Mouse (Mus musculus): ENCODE measurements around the gene Cxcl16.
"Not testable (repeated sequence)": the region's sequence is repeated elsewhere in the genome, so short reads cannot be mapped to it uniquely, and the experiment has no call there.

The Cxcl16 gene

DNA sequence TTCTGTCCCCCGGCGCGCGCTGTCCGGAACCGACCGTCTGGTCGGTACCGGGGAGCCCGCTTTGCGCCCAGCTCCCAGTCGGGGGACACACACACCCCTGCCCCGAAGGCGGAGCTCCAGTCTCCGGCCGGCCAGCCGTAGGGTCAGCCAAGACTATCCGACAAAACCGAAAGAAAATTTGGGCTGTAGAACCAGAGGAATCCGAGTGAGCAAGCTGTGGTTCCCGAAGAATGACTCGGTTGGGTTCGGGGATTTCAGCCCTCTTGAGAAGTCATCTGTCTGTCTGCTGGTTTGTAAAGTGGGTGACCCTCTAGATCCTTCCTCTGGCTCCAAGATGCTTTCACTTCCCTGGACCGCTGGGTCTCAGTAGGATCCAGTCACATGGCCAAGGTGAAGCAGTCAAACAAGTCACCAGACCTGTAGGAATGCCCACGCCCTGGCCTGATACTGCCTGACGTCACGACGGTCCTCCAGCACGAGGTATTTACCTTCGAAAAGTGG is at the start of gene Cxcl16:
Gene Cxcl16, minus strand, starts transcription at position 384 of the 501 bp plus-strand sequence.
- no peak for DNase-seq (ENCODE audit: low read depth, low spot score)

DNA sequence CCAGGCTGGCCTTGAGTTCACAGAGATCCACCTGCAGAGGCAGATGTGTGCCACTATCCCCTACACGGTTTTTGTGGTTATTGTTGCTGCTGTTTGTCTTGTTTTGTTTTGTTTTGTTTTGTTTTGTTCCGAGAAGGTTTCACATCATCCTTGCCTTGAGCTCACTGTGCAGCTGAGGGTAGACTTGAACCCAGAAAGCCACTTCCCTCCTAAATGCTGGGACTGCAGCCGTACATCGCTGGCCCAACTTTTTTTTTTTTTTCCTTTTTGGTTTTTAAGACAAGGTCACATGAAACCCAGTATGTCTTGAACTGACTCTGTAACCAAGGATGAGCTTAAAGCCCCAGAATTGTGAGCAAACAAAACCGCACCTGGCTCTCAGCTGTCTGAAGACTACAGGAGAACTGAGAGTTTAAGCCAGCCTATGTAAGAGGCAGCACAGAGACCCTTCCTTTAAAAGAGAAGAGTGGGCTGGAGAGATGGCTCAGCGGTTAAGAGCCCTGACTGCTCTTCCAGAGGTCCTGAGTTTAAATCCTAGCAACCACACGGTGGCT is 47.3 kb upstream of the Cxcl16 start:
- no peak for DNase-seq (ENCODE audit: low read depth, low spot score)

DNA sequence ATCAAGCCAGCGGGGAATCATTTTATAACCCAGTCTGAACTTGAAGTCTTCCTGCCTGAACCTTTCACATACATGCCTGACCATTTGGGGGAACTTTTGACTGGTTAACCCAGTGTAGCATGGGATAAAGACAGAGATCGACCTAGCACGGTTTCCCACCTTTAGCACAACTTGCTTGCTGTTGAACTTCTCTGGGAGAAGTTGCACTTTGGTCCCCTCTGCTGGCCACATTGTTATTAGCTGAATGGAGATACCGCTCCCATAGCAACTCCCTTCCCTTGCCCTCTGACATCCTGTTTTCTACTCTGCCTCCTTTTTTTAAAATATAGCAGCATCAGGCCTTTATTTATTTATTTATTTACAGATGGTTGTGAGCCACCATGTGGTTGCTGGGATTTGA is 46.6 kb upstream of the Cxcl16 start:
- DNase-seq (ENCODE audit: low read depth, low spot score), result no peak

DNA sequence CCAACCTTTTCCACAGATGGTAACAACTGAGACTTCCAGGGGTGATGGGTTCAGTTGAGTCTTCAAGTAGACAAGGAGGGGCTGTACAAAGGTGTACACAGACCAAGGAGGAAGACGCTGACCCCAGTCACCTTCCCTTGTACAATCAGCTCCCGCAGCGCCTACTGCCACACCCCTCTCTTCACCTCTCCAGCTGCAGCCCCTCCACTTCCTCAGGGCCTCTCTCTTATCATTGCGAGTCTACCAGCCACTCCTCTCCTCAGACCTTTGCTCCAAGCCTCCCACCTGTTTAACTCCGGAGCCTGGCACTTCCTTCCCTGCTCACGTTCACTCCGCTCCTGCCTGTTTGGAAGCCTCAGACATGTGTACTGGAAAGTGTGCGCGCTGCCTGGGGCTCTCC is 45.2 kb upstream of the Cxcl16 start, which contains the start of gene Tm4sf5:
Gene Tm4sf5, plus strand, starts transcription at position 275 of the 400 bp plus-strand sequence.
- DNase-seq (ENCODE audit: low read depth, low spot score), result no peak

DNA sequence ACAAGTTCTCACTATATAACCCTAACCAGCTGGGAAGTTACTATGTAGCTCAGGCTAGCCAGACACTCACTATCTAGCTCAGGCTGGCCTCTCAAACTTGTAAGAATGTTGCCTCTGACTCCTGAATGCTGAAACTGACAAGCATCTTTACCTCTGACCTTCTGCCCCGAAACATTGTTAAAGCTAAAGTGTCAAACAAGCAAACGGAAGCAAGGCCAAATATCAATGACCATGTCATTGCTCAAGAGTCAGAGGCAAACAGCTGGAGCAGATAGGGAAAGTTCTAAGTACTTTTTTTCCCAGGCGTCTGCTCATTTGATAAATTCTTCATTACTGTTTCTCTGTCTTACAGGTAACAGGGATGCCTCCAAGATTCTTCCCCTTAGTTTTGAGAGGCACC is 42.2 kb upstream of the Cxcl16 start:
- no peak for DNase-seq (ENCODE audit: low read depth, low spot score)

DNA sequence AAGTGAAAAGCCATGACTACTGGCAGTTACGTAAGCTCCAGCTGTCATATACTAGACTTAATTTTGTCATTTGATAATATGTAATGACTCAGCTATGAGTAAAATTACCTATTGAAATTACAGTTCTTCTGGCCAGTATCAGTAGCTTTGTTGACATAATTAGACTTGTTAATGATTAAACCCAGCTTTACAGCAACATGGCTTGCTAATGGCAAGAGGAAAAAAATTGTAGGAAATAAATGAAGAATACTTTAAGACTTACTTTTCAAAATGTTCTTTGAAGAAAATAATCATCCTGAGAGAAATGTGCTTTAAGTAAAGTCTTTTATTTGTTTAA is 40.7 kb upstream of the Cxcl16 start:
- DNase-seq (ENCODE audit: low read depth, low spot score), result no peak

DNA sequence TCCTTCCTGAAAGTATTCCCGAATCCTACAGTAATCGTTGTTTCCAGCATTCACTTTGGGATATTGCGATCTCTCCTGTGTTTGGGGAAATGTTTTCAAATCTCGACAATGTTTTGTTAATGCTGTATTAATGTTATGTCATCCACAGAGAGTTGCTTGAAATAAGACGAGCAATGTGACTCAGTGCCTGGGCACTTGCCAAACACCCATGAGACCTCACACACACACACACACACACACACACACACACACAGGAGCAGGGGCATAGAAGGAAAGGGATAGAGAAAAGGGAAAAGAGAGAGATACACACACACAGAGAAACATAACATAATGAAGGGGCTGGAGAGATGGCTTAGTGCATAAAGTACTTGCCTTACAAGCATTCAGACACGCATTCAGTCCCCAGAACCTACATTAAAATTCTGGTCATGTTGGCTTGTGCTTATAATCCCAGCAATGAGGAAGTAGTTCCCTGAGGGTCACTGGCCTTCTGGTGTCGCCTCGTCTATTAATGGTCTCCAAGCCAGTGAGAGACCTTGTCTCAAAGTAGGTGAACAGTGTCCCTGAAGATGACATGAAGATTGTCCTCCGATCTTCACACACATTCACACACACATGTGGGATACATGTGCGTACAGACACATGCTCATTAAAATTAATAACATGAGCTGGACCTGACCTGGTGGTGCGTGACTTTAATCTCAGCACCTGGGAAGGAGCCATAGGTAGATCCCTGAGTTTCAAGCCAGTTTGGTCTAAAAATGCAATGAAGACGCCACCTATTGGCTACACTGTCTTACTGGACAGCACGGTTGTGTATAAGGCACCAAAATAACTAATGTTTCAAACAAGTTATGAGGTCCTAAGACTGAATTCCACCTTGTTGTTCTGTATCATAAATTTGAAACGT is 40.0 kb upstream of the Cxcl16 start:
- DNase-seq (ENCODE audit: low read depth, low spot score), result no peak

DNA sequence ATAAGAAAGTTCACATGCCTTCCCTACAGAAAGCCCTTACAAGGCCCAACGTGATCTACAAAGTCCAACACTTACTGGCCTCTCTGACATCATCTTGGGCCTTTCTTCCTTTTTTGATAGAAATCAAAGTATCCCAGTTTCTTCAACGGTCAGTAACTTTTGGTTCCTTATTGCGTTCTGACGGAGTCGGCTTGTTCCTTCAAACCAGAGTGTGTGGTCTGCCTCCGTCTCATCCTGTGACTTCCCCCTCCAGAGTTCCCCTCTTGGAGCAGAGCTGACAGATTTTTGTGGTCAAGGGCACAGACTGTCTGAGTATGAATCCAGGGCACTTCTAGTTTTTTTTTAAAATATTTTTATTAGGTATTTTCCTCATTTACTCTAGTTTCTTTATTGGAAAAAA is 29.9 kb upstream of the Cxcl16 start:
- DNase-seq (ENCODE audit: low read depth, low spot score), result no peak

DNA sequence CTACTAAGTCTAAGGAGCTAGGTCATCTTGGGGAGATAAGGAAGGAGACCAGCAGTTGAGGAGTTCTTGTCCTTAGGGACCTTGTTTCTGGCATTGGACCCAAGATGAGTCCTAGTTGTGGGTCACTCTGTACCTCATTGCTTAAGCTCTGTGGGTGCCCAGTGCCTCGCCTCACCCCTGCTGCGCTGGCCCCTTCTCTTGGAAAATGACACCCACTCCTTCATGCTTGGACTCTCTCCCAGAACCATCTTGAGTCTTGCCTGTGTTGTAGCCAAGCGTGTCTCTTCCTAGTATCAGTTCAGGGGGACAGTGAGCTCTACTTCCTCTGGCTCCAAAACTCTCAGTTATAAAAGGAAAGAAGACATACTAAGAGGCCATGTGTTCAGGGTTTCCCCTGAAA is 29.4 kb upstream of the Cxcl16 start:
- no peak for DNase-seq (ENCODE audit: low read depth, low spot score)

DNA sequence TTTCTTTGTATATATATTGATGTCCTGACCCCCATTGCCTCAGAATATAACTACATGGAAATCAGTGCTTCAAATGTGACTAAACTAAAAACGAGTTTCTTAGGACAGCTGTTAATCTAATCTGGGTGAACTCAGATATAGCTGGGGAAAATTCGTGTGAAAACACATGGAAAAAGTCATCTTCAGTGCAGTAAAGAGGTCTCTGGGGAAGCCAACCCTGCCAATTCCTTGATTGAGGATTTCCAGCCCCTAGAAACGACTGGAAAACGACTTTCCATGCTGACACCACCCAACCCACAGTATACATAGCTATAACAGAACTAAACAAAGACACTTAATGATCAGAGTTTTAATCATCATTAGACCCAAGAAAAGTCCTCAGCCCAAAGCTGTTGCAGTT is 28.0 kb upstream of the Cxcl16 start:
- DNase-seq (ENCODE audit: low read depth, low spot score), result no peak

DNA sequence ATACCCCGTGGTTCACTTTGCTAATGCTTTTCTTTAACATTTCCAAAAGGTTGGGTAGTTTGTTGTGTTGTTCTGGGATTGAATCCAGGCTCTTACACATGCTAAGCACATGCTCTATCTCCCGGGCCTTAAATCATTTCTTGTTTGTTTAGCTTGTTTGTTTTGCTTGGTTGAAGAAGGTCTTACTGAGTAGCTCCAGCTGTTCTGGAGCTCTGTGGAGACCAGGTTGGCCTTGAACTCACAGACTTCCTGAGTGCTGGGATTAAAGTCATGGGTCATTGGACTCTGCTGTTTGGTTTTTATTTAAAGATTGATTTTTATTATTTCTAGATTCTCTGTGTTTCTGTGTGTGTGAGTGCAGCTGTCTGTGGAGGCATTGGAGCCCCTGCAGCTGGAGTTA is 25.7 kb upstream of the Cxcl16 start:
- DNase-seq (ENCODE audit: low read depth, low spot score), result no peak

DNA sequence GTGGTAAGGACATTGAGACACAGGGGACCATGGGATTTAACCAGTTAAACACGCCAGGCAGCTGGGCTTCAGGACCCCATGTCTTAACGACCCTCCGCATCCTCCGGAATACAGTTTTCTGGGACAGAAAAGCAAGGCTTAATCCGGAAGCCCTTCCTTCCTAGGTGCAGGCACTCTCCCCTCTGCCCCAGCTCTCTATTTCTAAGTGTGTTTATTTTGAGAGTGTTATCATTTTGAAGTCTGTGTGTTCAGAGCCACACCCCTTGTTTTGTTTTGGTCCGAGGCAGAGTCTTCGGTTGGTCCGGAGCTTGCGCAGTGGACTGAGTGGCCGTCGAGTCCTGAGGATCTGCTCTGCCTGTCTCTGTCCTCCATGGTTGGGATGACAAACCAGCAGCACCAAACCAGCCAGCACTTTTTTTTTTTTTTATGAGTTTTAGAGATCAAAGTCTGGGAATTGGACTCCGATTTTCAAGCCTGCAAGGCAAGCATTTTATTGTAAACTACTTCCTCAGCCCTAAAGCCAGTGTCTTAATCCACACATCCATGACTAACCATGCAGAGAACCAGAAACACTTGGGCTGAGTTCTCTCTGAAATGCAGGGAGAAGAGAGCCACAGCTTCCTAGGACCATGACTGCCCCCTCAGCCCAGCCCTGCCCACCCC is 15.2 kb upstream of the Cxcl16 start:
- DNase-seq (ENCODE audit: low read depth, low spot score), result no peak

DNA sequence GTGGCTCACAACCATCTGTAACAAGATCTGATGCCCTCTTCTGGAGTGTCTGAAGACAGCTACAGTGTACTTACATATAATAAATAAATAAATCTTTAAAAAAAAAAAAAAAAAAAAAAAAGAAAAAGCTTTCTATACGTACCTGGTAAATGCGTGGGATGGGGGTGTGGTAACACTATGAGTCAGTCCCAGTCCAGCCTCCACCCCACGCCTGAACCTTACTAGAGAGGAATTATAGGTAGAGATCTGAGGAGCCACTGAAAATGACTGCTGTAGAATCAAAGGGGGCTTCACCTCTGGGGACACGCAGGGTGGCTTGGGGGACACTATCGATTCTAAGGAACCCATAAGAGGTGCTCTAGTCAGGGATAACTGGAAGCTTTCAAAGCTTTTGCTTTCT is 13.5 kb upstream of the Cxcl16 start:
- not testable (repeated sequence) for DNase-seq (ENCODE audit: low read depth, low spot score)

DNA sequence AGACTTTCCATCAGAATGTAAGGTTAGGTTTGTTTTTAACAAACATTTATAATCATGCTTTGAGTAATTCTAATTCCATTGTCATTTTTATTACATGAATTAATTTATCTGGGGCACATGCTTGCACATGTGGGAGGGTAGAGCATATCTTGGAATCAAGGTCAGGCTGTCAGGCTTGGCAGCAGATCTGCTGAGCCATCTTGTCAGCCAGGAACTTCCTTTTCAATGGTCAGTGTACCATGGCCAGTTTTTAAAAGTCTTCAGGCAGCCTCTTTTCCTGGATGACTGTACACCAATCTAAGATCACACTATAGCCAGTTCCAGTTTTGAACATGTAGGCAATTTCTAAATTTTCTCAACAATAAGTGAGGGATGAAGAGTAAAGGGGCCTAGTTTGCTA is 12.9 kb upstream of the Cxcl16 start:
- no peak for DNase-seq (ENCODE audit: low read depth, low spot score)

DNA sequence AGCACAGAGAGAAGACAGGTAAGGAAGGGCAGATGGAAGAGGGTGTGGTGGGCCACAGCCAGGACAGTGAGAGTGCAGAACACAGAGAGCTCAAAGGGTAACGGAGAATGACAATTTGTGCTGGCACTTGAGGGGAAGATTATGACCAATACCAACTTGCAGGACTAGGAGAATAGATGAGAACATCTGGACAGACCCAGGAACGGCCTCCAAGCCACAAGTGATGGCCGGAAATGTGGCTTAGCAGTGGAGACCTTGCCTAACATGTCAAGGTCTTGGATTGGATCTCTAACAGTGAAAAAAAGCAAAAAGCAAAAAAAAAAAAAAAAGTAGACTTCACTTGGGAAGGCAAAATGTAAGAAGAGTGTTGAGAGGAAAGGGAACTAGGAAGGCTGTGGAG is 10.0 kb upstream of the Cxcl16 start:
- DNase-seq (ENCODE audit: low read depth, low spot score), result no peak

DNA sequence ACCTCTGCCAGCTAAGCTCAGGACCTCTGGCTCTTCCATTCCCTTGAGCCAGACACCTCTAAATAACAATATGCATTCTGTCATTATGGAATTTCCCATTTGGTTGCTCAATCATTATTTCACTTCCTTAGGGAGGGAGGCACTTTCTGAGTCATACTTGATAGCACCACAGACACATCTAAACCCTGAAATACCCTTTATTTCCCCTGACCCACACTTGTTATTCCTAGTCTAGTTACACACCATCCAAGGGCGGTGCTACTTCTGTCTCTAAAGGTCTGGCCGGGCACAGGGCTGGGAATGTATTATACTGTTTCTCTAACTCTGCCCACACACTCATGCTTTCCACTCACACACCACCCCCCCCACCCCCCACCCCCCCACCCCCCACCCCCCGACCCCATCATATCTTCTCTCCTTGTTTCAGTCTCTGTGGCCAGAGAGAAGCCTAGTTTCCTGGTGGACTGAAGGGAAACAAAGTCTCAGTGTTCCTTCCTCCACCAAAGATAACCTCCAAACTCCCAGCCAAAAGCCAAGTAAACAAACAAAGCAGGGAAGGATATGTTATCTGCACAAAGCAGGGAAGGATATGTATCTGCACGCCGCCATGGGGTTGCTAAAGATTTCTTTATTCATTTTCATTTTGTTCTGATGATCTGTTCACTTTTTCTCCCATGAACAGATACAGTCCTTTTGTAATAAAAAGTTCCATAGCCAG is 8.3 kb upstream of the Cxcl16 start:
- DNase-seq (ENCODE audit: low read depth, low spot score), result no peak

DNA sequence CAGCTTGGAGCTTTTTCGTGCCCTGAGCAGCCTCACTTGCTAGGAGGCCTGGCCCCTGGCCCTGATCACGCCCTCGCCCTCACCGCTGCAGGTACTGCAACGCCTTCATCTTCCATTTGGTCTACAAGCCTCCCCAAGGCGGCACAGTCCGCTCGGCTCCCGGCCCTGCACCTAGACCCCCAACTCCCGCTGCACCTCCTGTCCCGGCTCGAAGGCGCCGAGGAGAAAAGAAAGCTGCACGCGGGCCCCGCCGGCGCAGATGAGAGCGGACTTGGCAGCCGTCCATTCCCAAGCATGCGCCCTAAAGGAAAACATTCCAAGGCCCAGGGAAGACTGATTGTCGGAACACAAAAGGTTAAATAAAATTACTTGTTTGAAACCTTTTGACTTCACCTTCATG is 6.0 kb upstream of the Cxcl16 start:
- DNase-seq (ENCODE audit: low read depth, low spot score), result no peak

DNA sequence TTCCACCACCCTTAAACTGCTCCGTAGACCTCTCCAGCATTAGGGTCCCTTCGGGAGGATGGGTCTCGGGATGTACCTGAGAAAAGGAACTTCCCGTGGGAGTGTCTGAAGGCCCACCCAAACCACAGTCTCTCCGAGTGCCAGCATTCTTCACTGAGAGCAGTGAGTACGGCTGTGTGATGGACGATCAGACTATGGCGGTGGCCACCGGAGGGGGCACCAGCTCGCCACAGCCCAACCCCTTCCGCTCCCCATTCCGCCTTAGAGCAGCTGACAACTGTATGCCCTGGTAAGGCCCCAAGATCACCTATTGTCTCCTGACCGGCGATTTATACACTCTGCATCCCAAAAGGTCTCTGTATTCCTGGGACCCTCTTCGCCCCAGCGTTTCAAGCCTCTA is 5.4 kb upstream of the Cxcl16 start:
- no peak for DNase-seq (ENCODE audit: low read depth, low spot score)

DNA sequence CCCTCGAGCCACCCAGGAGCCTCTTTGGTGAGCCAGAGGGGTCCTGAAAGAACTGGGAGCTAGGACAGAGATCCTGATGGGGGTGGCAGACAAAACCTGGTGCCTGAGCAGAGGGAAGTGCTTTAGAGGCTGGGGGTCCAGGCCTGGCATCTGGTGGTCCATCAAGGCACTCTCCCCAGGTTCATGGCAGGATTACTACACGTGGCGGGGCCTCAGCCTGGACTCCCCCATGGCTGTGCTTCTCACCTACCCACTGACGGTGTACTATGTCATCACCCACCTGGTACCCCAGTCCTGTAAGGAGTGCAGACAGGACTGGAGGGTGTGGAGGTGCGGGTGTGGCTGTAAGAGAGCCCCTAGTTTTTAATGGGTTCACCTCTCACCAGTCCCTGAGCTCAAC is 4.2 kb upstream of the Cxcl16 start:
- DNase-seq (ENCODE audit: low read depth, low spot score), result no peak

DNA sequence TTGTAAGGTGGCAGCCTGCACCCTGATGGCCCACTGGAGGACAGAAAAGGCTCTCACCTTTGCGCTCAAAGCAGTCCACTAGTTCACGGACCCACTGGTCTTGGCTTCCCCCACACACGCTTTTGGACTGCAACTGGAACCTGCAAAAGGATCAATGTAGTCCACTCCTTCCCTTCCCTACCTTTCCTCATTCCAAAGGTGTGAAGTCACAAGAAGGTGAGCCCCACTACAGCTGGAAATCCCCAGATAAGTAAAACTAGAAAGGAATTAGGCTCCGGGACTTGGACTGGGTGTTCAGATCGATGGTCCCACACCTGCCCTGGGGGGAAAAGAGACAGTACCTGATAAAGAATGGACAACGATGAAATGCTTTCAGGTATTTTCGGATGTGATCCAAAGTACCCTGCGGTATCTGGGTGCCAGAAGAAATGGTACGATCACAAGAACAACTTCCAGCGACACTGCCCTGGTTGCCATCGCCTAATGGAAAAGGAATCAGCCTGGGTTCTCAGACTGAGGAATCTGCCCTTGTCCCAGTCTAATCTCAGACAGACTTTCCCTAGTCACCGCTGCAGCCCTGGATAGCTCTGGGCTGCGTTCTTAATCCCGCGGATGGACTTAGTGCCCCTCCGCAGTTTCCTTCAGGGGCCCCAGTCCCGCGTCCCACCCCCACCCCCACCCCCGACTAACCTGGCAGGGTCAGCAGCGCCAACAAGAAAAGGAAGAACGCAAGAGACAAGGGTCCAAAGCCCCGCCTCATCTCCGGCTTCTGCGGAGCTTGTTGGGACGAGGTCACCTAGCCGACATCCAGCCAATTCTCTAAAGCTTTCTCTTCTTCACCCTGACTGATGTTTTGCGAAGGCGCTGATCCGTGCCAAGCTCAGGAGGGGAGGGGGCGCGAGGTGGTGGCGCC is 840 bp downstream of the Cxcl16 start, which contains the start of gene Zmynd15:
Gene Zmynd15, plus strand, starts transcription at position 746 of the 913 bp plus-strand sequence.
- no peak for DNase-seq (ENCODE audit: low read depth, low spot score)

Data from brain, embryonic 18.5 days (tissue).